Mouse (Mus musculus) lung, adult 2 months (tissue): ENCODE data around the gene Parvb. TPM values are rescaled to one million over a fixed set of nuclear protein-coding genes. Genes with fewer than 3 reads are reported as not detected.

Experiments
- DNase-seq: peaks from one replicate; pipeline ENCODE4 v3.0.0; 2022
- H3K4me1 ChIP-seq: fragments of 200-500 bp; 2 replicates; pipeline ENCODE4 v1.6.1; 2011; ENCODE audit warnings: low read length; ENCODE audit not compliant: control insufficient read depth, insufficient read depth
- H3K4me3 ChIP-seq: fragments of 200-500 bp; replicated peaks from 2 replicates; pipeline ENCODE3; 2011; ENCODE audit warnings: low read depth, mild to moderate bottlenecking, control low read depth, low read length; ENCODE audit errors: extremely low read depth
- CTCF ChIP-seq: fragments of 200-500 bp; IDR thresholded peaks from 2 replicates; pipeline ENCODE4 v1.5.1; 2011; ENCODE audit warnings: mild to moderate bottlenecking, low read length, control low read depth; ENCODE audit not compliant: insufficient read depth
- POLR2A ChIP-seq: fragments of 200-500 bp; IDR thresholded peaks from 2 replicates; pipeline ENCODE4 v1.6.1; 2011; ENCODE audit warnings: low read depth, mild to moderate bottlenecking, control low read depth, low read length, borderline replicate concordance; ENCODE audit errors: extremely low read depth
- WGBS: fragments of 180-500 bp; shearing (Covaris S2); methylation state at CpG from one replicate; pipeline ENCODE4 v1.1.7; 2018; 5-methylcytosine and 5-hydroxymethylcytosine counted together
- polyA plus RNA-seq: library from polyadenylated mRNA; depleted of rRNA; stranded (reverse); fragments of >200 nt; gene quantifications from 2 replicates; pipeline ENCODE4 v1.2.3, GENCODE M21; 2012; rRNA removed

Parvb gene
- polyA plus RNA-seq, 1 experiment: 47.5 TPM

- 56% methylated on average over 21 of the region's 21 CpGs for WGBS
- DNase-seq: no peak
Measured at GRCm38 (mm10) chr15:84351915-84352844, 120.3 kb downstream of the Parvb start.

GRCm38 (mm10) chr15:84355081-84355480 is 123.2 kb downstream of the Parvb start:
- 61% methylated on average over 5 of the region's 5 CpGs for WGBS
- DNase-seq: no peak
- no peak for TF ChIP-seq POLR2A
- no peak for TF ChIP-seq CTCF
- Histone ChIP-seq H3K4me3 (no peak overlapping the region), H3K4me1 (no peaks in the 10 kb centered on the region)

More at GRCm38 (mm10) chr15:84351915-84352844, 120.3 kb downstream of the Parvb start:
- no peak overlapping the region for H3K4me3 ChIP-seq
- no peak for TF ChIP-seq CTCF
- H3K4me1 ChIP-seq: no peaks in the 10 kb centered on the region

GRCm38 (mm10) chr15:84364746-84365145 is 132.9 kb downstream of the Parvb start:
- DNase-seq: no peak
- WGBS: 77% methylated on average over 3 of the region's 3 CpGs
- H3K4me1 ChIP-seq: no peaks in the 10 kb centered on the region
- no peak overlapping the region for H3K4me3 ChIP-seq
- TF ChIP-seq CTCF: no peak
- TF ChIP-seq POLR2A: no peak

Other genes with a start within 250 kb of the Parvb start
- 1.6 and 2.2 TPM in 2 replicates for gene Efcab6, start 166.7 kb upstream of the Parvb start, polyA plus RNA-seq
- 0.46 and 0.69 TPM in 2 replicates for gene Sult4a1, start 126.3 kb upstream of the Parvb start, polyA plus RNA-seq
- gene Pnpla5, start 108.9 kb upstream of the Parvb start, polyA plus RNA-seq: 1.0 and 1.2 TPM in 2 replicates
- 31.9 and 33.9 TPM in 2 replicates for gene Pnpla3, start 64.2 kb upstream of the Parvb start, polyA plus RNA-seq
- gene Samm50, start 39.8 kb upstream of the Parvb start, polyA plus RNA-seq: 7.2 and 12.4 TPM in 2 replicates
- 8.6 and 10.7 TPM in 2 replicates for gene Parvg, start 92.0 kb downstream of the Parvb start, polyA plus RNA-seq
- gene Shisal1, start 215.1 kb downstream of the Parvb start, polyA plus RNA-seq: 6.2 and 9.4 TPM in 2 replicates